Mouse (Mus musculus) G1E (cell line): ENCODE data around the gene Acy3. TPM values are rescaled to one million over a fixed set of nuclear protein-coding genes. Genes with fewer than 3 reads are reported as not detected.
A peak's percentile ranks its signal among the peaks of the same experiment; 100 is the strongest.

ENCODE experiments used
- ATAC-seq: 2 replicates; pipeline ENCODE4 v1.8.0; 2016; ENCODE audit warnings: mild to moderate bottlenecking; ENCODE audit not compliant: insufficient number of reproducible peaks, poor library complexity, low FRiP score, severe bottlenecking; ENCODE audit errors: extremely low read depth
- DNase-seq: peaks from one replicate; pipeline ENCODE4 v3.0.0; 2012; ENCODE audit warnings: low spot score
- H3K27me3 ChIP-seq: 2 replicates; pipeline ENCODE4 v1.6.1; 2012; ENCODE audit warnings: mild to moderate bottlenecking, low read length, inconsistent platforms; ENCODE audit not compliant: insufficient read depth
- H3K36me3 ChIP-seq: replicated peaks from 2 replicates; pipeline ENCODE3; 2012; ENCODE audit warnings: mild to moderate bottlenecking, inconsistent platforms
- H3K4me1 ChIP-seq: 2 replicates; pipeline ENCODE4 v1.6.1; 2012; ENCODE audit warnings: low read depth, low read length, inconsistent platforms, mixed read lengths; ENCODE audit not compliant: insufficient read depth
- H3K4me3 ChIP-seq: 2 replicates; pipeline ENCODE4 v1.5.1; 2012; ENCODE audit warnings: low read depth, mild to moderate bottlenecking, inconsistent platforms, low read length, moderate library complexity, mixed read lengths
- H3K9me3 ChIP-seq: replicated peaks from 2 replicates; pipeline ENCODE4 v1.6.1; 2012; ENCODE audit warnings: inconsistent platforms
- CTCF ChIP-seq: IDR thresholded peaks from 2 replicates; pipeline ENCODE4 v1.5.1; 2012; ENCODE audit warnings: low read depth, low read length, inconsistent platforms, mixed read lengths
- GATA1 ChIP-seq: IDR thresholded peaks from 2 replicates; pipeline ENCODE4 v1.6.1; 2012; ENCODE audit warnings: borderline replicate concordance, low read length, inconsistent platforms, mixed read lengths
- GATA2 ChIP-seq: IDR thresholded peaks from 2 replicates; pipeline ENCODE4 v1.6.1; 2012; ENCODE audit warnings: low read depth, low read length, inconsistent platforms, borderline replicate concordance
- POLR2AphosphoS5 ChIP-seq: IDR thresholded peaks from 2 replicates; pipeline ENCODE4 v1.6.1; 2012; ENCODE audit warnings: low read depth, low read length, inconsistent platforms; ENCODE audit not compliant: insufficient replicate concordance
- TAL1 ChIP-seq: conservative IDR thresholded peaks from 2 replicates; pipeline ENCODE4 v1.6.1; 2012; ENCODE audit warnings: low read depth, low read length, inconsistent platforms, mixed read lengths
- polyA plus RNA-seq: library from polyadenylated mRNA; stranded (reverse); fragments of >175 nt; gene quantifications from 2 replicates; pipeline ENCODE4 v1.2.3, GENCODE M21; 2012
- total RNA-seq, 2 experiments: library from RNA; stranded (forward) in 1 of 2; stranded (reverse) in 1 of 2; fragments of 200-1000 nt in 1 of 2; fragments of >200 nt in 1 of 2; fragmentation: Nextera tagmentation in 1 of 2; gene quantifications; 2 replicates each; pipeline ENCODE4 v1.2.3; 2014 to 2017

Acy3 gene
- total and polyA plus RNA-seq, 3 experiments, result 0.55 to 7.4 (median 3.8) TPM

DNA sequence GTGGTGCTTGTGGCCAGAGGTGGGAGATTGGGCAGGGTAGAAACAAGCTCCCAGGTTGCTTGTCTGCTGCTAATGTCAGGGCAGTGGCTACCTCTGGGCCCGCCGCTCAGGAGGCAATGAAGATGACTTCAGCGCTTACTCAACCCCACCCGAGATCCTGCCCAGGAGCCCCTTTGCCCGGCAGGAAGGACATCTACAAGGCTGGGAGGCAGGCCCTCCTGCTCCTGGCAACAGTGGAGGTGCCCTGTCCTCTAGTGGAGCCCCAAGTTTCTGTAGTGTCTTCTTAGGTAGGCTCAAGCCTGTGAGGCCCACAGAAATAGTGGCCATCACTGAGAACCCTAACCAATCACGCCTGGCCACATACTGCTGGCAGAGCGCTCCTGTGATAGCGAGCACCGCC, 18.7 kb downstream of the Acy3 start:
- no peaks in the 10 kb centered on the region for H3K27me3 ChIP-seq
- DNase-seq (no peak), ATAC-seq (no peak)
- no peaks in the 10 kb centered on the region for H3K9me3 ChIP-seq
- H3K36me3 ChIP-seq, result peaks cover 86% of the 10 kb centered on the region
- no peak overlapping the region for H3K4me3 ChIP-seq
- TF ChIP-seq POLR2AphosphoS5, result no peak
- TF ChIP-seq GATA1, result no peak
- TF ChIP-seq CTCF, result no peak
- no peak for TF ChIP-seq GATA2
- TF ChIP-seq TAL1, result no peak
- peaks cover 27% of the 10 kb centered on the region for H3K4me1 ChIP-seq

- no peak for TF ChIP-seq POLR2AphosphoS5
- no peak for TF ChIP-seq GATA1
- TF ChIP-seq GATA2, result no peak
- TF ChIP-seq CTCF, result no peak
- no peak for TF ChIP-seq TAL1
- no peak overlapping the region for H3K4me3 ChIP-seq
- no peaks in the 10 kb centered on the region for H3K27me3 ChIP-seq
- H3K9me3 ChIP-seq, result no peaks in the 10 kb centered on the region
- peaks cover 93% of the 10 kb centered on the region for H3K36me3 ChIP-seq
- H3K4me1 ChIP-seq, result peaks cover 29% of the 10 kb centered on the region
- no peak for DNase-seq
- ATAC-seq, result no peak
Measured at GRCm38 (mm10) chr19:4005971-4006370, 19.6 kb downstream of the Acy3 start.

- Histone ChIP-seq H3K4me3 (no peak overlapping the region; the same call in 1 of the 2 replicates), H3K27me3 (no peaks in the 10 kb centered on the region), H3K9me3 (no peaks in the 10 kb centered on the region), H3K4me1 (peaks cover 43% of the 10 kb centered on the region), H3K36me3 (peaks cover 52% of the 10 kb centered on the region)
- ATAC-seq (no peak), DNase-seq (no peak)
- no peak for TF ChIP-seq GATA1
- no peak for TF ChIP-seq CTCF
- no peak for TF ChIP-seq GATA2
- TF ChIP-seq TAL1, result no peak
- no peak for TF ChIP-seq POLR2AphosphoS5
Measured at GRCm38 (mm10) chr19:4011086-4011485, 24.7 kb downstream of the Acy3 start.

DNA sequence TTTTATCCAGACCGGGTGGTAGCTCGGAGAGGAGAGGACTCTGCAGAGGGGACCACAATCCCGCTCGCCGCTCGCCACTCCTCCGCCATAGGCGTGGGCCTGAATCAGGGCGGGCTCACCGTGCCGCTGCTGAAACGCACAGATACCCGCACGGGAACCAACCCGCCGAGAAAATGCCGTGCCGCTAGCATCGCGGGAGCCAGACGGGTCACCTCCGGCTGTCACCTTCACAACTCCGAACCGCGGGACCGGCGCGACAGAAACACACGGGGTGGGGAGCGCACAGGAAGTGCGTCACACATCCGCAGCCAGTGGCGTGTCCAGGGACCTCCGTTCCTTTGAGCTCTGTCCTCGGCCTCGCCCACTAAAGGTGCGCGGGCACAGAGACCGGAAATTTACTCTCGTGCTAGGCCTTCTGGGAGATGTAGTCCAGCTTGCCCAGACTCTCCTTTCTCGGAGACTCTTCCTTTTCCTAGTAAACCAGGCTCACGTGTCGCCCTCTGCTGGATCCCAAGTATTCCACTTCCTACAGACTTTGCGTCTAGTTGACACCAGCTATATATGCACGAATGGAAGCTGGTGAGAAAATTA, 26.2 kb downstream of the Acy3 start, which contains the start of gene Ndufv1:
Gene Ndufv1, minus strand, starts transcription at position 375 of the 591 bp plus-strand sequence.
- Histone ChIP-seq H3K4me1 (peaks cover 45% of the 10 kb centered on the region), H3K9me3 (no peaks in the 10 kb centered on the region), H3K4me3 (peak within 1 kb of the TSS; percentile 81), H3K27me3 (no peaks in the 10 kb centered on the region), H3K36me3 (peaks cover 37% of the 10 kb centered on the region)
- ATAC-seq (peak; percentile 99), DNase-seq (peak; percentile 95)
- TF ChIP-seq GATA1 (no peak), GATA2 (no peak), TAL1 (no peak), CTCF (peak; percentile 48; the same call in 1 of the 2 replicates), POLR2AphosphoS5 (no peak)

GRCm38 (mm10) chr19:4013066-4013465, 26.7 kb downstream of the Acy3 start:
- Histone ChIP-seq H3K36me3 (peaks cover 32% of the 10 kb centered on the region), H3K27me3 (no peaks in the 10 kb centered on the region), H3K4me1 (peaks cover 45% of the 10 kb centered on the region), H3K9me3 (no peaks in the 10 kb centered on the region), H3K4me3 (peak overlapping the region; percentile 81)
- DNase-seq, result peak; percentile 27
- no peak for ATAC-seq
- TF ChIP-seq TAL1, result no peak
- TF ChIP-seq GATA2, result no peak
- no peak for TF ChIP-seq CTCF
- TF ChIP-seq GATA1, result no peak
- TF ChIP-seq POLR2AphosphoS5, result no peak

DNA sequence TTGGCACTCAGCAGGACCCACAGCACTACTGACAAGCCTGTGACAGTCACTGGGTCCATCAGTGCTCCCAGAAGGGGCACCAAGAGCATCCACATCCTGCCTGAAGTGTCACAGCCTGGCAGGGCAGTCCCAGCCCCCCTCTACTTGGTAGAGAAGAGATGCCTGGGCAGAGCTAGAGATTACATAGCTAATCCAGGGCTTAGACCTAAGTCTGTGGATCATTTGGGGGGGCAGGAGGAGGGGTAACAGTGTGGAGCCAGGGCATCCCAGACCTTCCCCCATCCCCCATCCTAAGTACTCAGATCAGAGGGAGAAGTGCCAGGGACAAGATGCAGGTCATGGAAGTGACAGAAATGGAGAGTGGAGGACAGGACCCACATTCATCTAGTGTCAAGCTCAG, 28.4 kb downstream of the Acy3 start:
- TF ChIP-seq GATA2 (no peak), CTCF (no peak), TAL1 (no peak), GATA1 (no peak), POLR2AphosphoS5 (no peak)
- ATAC-seq, result no peak
- peaks cover 15% of the 10 kb centered on the region for H3K36me3 ChIP-seq
- no peaks in the 10 kb centered on the region for H3K9me3 ChIP-seq
- DNase-seq, result no peak
- peaks cover 48% of the 10 kb centered on the region for H3K4me1 ChIP-seq
- no peak overlapping the region for H3K4me3 ChIP-seq
- H3K27me3 ChIP-seq, result 0 out of 2 replicates have a peak, but pooled peaks cover 4% of the 10 kb centered on the region
